In the genomic region with DNA sequence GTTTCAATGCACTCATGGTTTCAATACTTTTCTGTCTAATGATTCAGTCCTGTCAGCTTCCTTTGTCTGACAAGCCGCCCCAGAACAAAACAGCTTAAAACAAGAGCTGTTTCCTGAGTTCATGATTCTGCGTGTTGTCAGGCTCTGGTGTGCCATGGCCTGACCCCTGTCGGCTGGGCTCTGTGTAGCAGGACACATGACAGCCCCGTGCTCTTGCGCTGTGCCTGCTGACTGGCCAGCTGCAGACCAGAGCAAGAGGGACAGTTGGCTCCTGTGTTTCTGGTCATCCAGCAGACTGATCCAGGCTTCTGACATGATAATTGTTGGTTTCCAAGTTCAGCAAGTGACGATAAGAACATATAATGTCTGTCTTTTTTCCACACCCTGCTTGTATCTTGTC, we compare ENCODE assay signal across 9 mouse cellular contexts. TPM values are rescaled to one million over a fixed set of nuclear protein-coding genes. Genes with fewer than 3 reads are reported as not detected.
A peak's percentile ranks its signal among the peaks of the same experiment; 100 is the strongest.
DNase-seq lines count a peak whose midpoint lies in the region; ATAC-seq lines count a peak whose summit lies in the region.
"Had no signal": no experiment of that assay in that cellular context is flagged by ENCODE, and none has a peak within 500 bp of the region (broad histone marks: within the 10 kb centered on the region; RNA-seq: fewer than 3 reads in every experiment).

No protein-coding gene starts in this region.

- H3K9me3 ChIP-seq in embryonic facial prominence, embryonic 15.5 days (replicated peaks) = no peaks in the 10 kb centered on the region

- H3K27me3 ChIP-seq in embryonic facial prominence, embryonic 15.5 days = no peaks in the 10 kb centered on the region

- H3K4me2 ChIP-seq in embryonic facial prominence, embryonic 15.5 days (replicated peaks) = no peak overlapping the region

- DNase-seq in left cerebral cortex, postnatal 4 days = peak; percentile 63
- no peak for DNase-seq in left cerebral cortex, adult 8-10 months (ENCODE audit: low spot score in 2 of 2)
- DNase-seq in R1 (ENCODE audit: low read depth, low spot score) = peak; percentile 64
- peak; percentile 39 for DNase-seq in kidney, adult 11 months
- DNase-seq in thymus, postnatal 14 days = peak; percentile 45

- no peak overlapping the region for H3K4me3 ChIP-seq in embryonic facial prominence, embryonic 15.5 days (replicated peaks)

- intact Hi-C loops in left cerebral cortex, postnatal 4 days (cut with DNase I) = no loop called here

- 0 out of 2 replicates have a peak overlapping the region, but pooled peaks have one; percentile 83 for H3K27ac ChIP-seq in embryonic facial prominence, embryonic 15.5 days (replicated peaks)

- ATAC-seq in embryonic facial prominence, embryonic 15.5 days (ENCODE audit: insufficient number of reproducible peaks, low FRiP score, low TSS enrichment, low read depth) = no peak
- ATAC-seq in megakaryocyte, adult 5-6 weeks (ENCODE audit: poor library complexity, severe bottlenecking) = peak; percentile 59
- no peak for ATAC-seq in cerebellum, adult (ENCODE audit: insufficient number of reproducible peaks, low FRiP score, low TSS enrichment)

- H3K9ac ChIP-seq in embryonic facial prominence, embryonic 15.5 days = no peak overlapping the region

- peaks cover 29% of the 10 kb centered on the region for H3K4me1 ChIP-seq in embryonic facial prominence, embryonic 15.5 days

- 39% methylated on average over 6 of the region's 6 CpGs for WGBS in embryonic facial prominence, embryonic 15.5 days

- H3K36me3 ChIP-seq in embryonic facial prominence, embryonic 15.5 days = no peaks in the 10 kb centered on the region

RNA-seq across cellular contexts. Expression of a gene that starts 26.4 kb away (rescaled TPM):
- total RNA-seq in left cerebral cortex, postnatal 4 days (2021) = not detected
- total RNA-seq in left cerebral cortex, adult 8-10 months (2022) = not detected
- polyA plus RNA-seq in embryonic facial prominence, embryonic 15.5 days (2015; fragmentation: Nextera tagmentation; extraction: Ambion mirVana) = 0.21 and 0.37 TPM in 2 replicates
- not detected in 2 replicates for total RNA-seq in megakaryocyte, adult 5-6 weeks (2015)
- total RNA-seq in megakaryocyte, adult 5-6 weeks (2017) = not detected in 2 replicates
- polyA plus RNA-seq: liver, embryonic 16.5 days had no signal

RNA-seq across cellular contexts. Expression of a gene that starts 42.2 kb away (rescaled TPM):
- under 1 TPM; 0.52 to 0.74 TPM for total RNA-seq in left cerebral cortex, postnatal 4 days (2021)
- total RNA-seq in left cerebral cortex, adult 8-10 months (2022) = 1 to 10 TPM in 3 of 4 experiments, under 1 TPM in 1; 0.67 to 1.2 (median 1.1) TPM
- 1.9 and 2.2 TPM in 2 replicates for polyA plus RNA-seq in embryonic facial prominence, embryonic 15.5 days (2015; fragmentation: Nextera tagmentation; extraction: Ambion mirVana)
- 2.3 and 2.5 TPM in 2 replicates for total RNA-seq in megakaryocyte, adult 5-6 weeks (2015)
- total RNA-seq in megakaryocyte, adult 5-6 weeks (2017) = 1.7 and 3.2 TPM in 2 replicates

Comparison
In these comparisons a context has a peak if more than half of its experiments do, and no peak if none do; other contexts are left out.
1. DNase-seq: peak in left cerebral cortex, postnatal 4 days (single experiment), R1 (single experiment), kidney, adult 11 months (single experiment) and thymus, postnatal 14 days (single experiment); none in left cerebral cortex, adult 8-10 months (0 of 2).